Mouse (Mus musculus): Measurements from ENCODE around the gene Etv6. TPM values are rescaled to one million over a fixed set of nuclear protein-coding genes. Genes with fewer than 3 reads are reported as not detected.

The Etv6 gene
- total and polyA plus RNA-seq, 3 experiments = 9.8 to 14.0 (median 11.4) TPM

GRCm38 (mm10) chr6:134192710-134193109 lies 157.2 kb downstream of the Etv6 start:
- Histone ChIP-seq H3K9ac (ENCODE audit: low read depth, low read length) (no peak overlapping the region), H3K79me2 (replicated peaks; ENCODE audit: control insufficient read depth, insufficient read depth, low read length) (no peaks in the 10 kb centered on the region), H3K4me1 (ENCODE audit: control insufficient read depth, insufficient read depth, low read length) (peaks cover 8% of the 10 kb centered on the region), H3K4me3 (no peak overlapping the region), H3K36me3 (ENCODE audit: control insufficient read depth, insufficient read depth, low read length) (peaks cover 5% of the 10 kb centered on the region; the same call in 1 of the 2 replicates), H3K27ac (no peak overlapping the region), H3K27me3 (ENCODE audit: control insufficient read depth, insufficient read depth, low read length) (no peaks in the 10 kb centered on the region)
- TF ChIP-seq CTCF (IDR thresholded peaks at IDR 0.05) = no peak
- no peak for TF ChIP-seq POLR2A (IDR thresholded peaks at IDR 0.05; ENCODE audit: insufficient read depth, low read depth, low read length)
- no peak for TF ChIP-seq EP300 (IDR thresholded peaks at IDR 0.05; ENCODE audit: insufficient read depth, low read depth, low read length)
- DNase-seq = no peak
- intact Hi-C loops (cut with DNase I) = loop anchor here (5.0 kb wide), 1 partner anchor 50 kb away; no protein-coding TSS in a partner anchor

GRCm38 (mm10) chr6:134199895-134200294 lies 164.4 kb downstream of the Etv6 start:
- Histone ChIP-seq H3K36me3 (ENCODE audit: control insufficient read depth, insufficient read depth, low read length) (peaks cover 2% of the 10 kb centered on the region), H3K9ac (ENCODE audit: low read depth, low read length) (no peak overlapping the region), H3K4me1 (ENCODE audit: control insufficient read depth, insufficient read depth, low read length) (peaks cover 20% of the 10 kb centered on the region), H3K27ac (peak overlapping the region; percentile 76), H3K4me3 (no peak overlapping the region), H3K27me3 (ENCODE audit: control insufficient read depth, insufficient read depth, low read length) (no peaks in the 10 kb centered on the region), H3K79me2 (replicated peaks; ENCODE audit: control insufficient read depth, insufficient read depth, low read length) (no peaks in the 10 kb centered on the region)
- no peak for TF ChIP-seq CTCF (IDR thresholded peaks at IDR 0.05)
- TF ChIP-seq POLR2A (IDR thresholded peaks at IDR 0.05; ENCODE audit: insufficient read depth, low read depth, low read length) = no peak
- no peak for TF ChIP-seq EP300 (IDR thresholded peaks at IDR 0.05; ENCODE audit: insufficient read depth, low read depth, low read length)
- intact Hi-C loops (cut with DNase I) = no loop called here
- 93% methylated on average over 1 of the region's 1 CpGs for WGBS
- DNase-seq = no peak

- peak; percentile 36 to 44 for DNase-seq
- 50% methylated on average over 10 of the region's 10 CpGs for WGBS
- Histone ChIP-seq H3K27me3 (ENCODE audit: control insufficient read depth, insufficient read depth, low read length) (no peaks in the 10 kb centered on the region), H3K4me1 (ENCODE audit: control insufficient read depth, insufficient read depth, low read length) (peaks cover 21% of the 10 kb centered on the region), H3K4me3 (no peak overlapping the region), H3K79me2 (replicated peaks; ENCODE audit: control insufficient read depth, insufficient read depth, low read length) (no peaks in the 10 kb centered on the region), H3K9ac (ENCODE audit: low read depth, low read length) (no peak overlapping the region), H3K36me3 (ENCODE audit: control insufficient read depth, insufficient read depth, low read length) (peaks cover 2% of the 10 kb centered on the region), H3K27ac (peak overlapping the region; percentile 76)
- intact Hi-C loops (cut with DNase I) = no loop called here
- TF ChIP-seq POLR2A (IDR thresholded peaks at IDR 0.05; ENCODE audit: insufficient read depth, low read depth, low read length) (no peak), EP300 (IDR thresholded peaks at IDR 0.05; ENCODE audit: insufficient read depth, low read depth, low read length) (no peak), CTCF (IDR thresholded peaks at IDR 0.05) (no peak)
These were observed 165.1 kb downstream of the Etv6 start for GRCm38 (mm10) chr6:134200577-134200976.

GRCm38 (mm10) chr6:134202176-134202575 lies 166.7 kb downstream of the Etv6 start:
- DNase-seq = peak in 1 of 2 experiments; percentile 27
- intact Hi-C loops (cut with DNase I) = no loop called here
- WGBS = 65% methylated on average over 5 of the region's 5 CpGs
- Histone ChIP-seq H3K9ac (ENCODE audit: low read depth, low read length) (no peak overlapping the region), H3K36me3 (ENCODE audit: control insufficient read depth, insufficient read depth, low read length) (peaks cover 2% of the 10 kb centered on the region), H3K27me3 (ENCODE audit: control insufficient read depth, insufficient read depth, low read length) (no peaks in the 10 kb centered on the region), H3K79me2 (replicated peaks; ENCODE audit: control insufficient read depth, insufficient read depth, low read length) (no peaks in the 10 kb centered on the region), H3K4me3 (no peak overlapping the region), H3K27ac (no peak overlapping the region; the same call in 1 of the 2 replicates), H3K4me1 (ENCODE audit: control insufficient read depth, insufficient read depth, low read length) (peaks cover 26% of the 10 kb centered on the region)
- TF ChIP-seq EP300 (IDR thresholded peaks at IDR 0.05; ENCODE audit: insufficient read depth, low read depth, low read length) (no peak), POLR2A (IDR thresholded peaks at IDR 0.05; ENCODE audit: insufficient read depth, low read depth, low read length) (no peak), CTCF (IDR thresholded peaks at IDR 0.05) (no peak)

- TF ChIP-seq POLR2A (IDR thresholded peaks at IDR 0.05; ENCODE audit: insufficient read depth, low read depth, low read length) (no peak), CTCF (IDR thresholded peaks at IDR 0.05) (no peak), EP300 (IDR thresholded peaks at IDR 0.05; ENCODE audit: insufficient read depth, low read depth, low read length) (no peak)
- Histone ChIP-seq H3K27me3 (ENCODE audit: control insufficient read depth, insufficient read depth, low read length) (no peaks in the 10 kb centered on the region), H3K27ac (no peak overlapping the region), H3K79me2 (replicated peaks; ENCODE audit: control insufficient read depth, insufficient read depth, low read length) (no peaks in the 10 kb centered on the region), H3K4me3 (no peak overlapping the region), H3K4me1 (ENCODE audit: control insufficient read depth, insufficient read depth, low read length) (peaks cover 29% of the 10 kb centered on the region), H3K9ac (ENCODE audit: low read depth, low read length) (no peak overlapping the region), H3K36me3 (ENCODE audit: control insufficient read depth, insufficient read depth, low read length) (no peaks in the 10 kb centered on the region; the same call in 1 of the 2 replicates)
- intact Hi-C loops (cut with DNase I) = no loop called here
- WGBS = 81% methylated on average over 11 of the region's 11 CpGs
- DNase-seq = no peak
These were observed 169.7 kb downstream of the Etv6 start for GRCm38 (mm10) chr6:134205163-134205562.

GRCm38 (mm10) chr6:134205726-134206125 lies 170.2 kb downstream of the Etv6 start:
- DNase-seq = no peak
- Histone ChIP-seq H3K4me3 (no peak overlapping the region), H3K9ac (ENCODE audit: low read depth, low read length) (no peak overlapping the region), H3K36me3 (ENCODE audit: control insufficient read depth, insufficient read depth, low read length) (no peaks in the 10 kb centered on the region; the same call in 1 of the 2 replicates), H3K79me2 (replicated peaks; ENCODE audit: control insufficient read depth, insufficient read depth, low read length) (no peaks in the 10 kb centered on the region), H3K27me3 (ENCODE audit: control insufficient read depth, insufficient read depth, low read length) (no peaks in the 10 kb centered on the region), H3K27ac (no peak overlapping the region), H3K4me1 (ENCODE audit: control insufficient read depth, insufficient read depth, low read length) (peaks cover 26% of the 10 kb centered on the region)
- TF ChIP-seq CTCF (IDR thresholded peaks at IDR 0.05) (no peak), EP300 (IDR thresholded peaks at IDR 0.05; ENCODE audit: insufficient read depth, low read depth, low read length) (no peak), POLR2A (IDR thresholded peaks at IDR 0.05; ENCODE audit: insufficient read depth, low read depth, low read length) (no peak)
- WGBS = 62% methylated on average over 5 of the region's 5 CpGs
- intact Hi-C loops (cut with DNase I) = no loop called here

Measured in heart, adult 2 months (tissue).